Mouse (Mus musculus) hematopoietic stem cell, adult 5-6 weeks (primary cell): ENCODE measurements around the gene Lrrc38. TPM values are rescaled to one million over a fixed set of nuclear protein-coding genes. Genes with fewer than 3 reads are reported as not detected.
"Not testable (repeated sequence)": the region's sequence is repeated elsewhere in the genome, so short reads cannot be mapped to it uniquely, and the experiment has no call there.

Experiments
- ATAC-seq, 2 experiments: fragments of 125-278 bp in 1 of 2; replicated peaks in 1 of 2; 2 replicates each; pipeline ENCODE4 v1.8.0; 2016 to 2017; ENCODE audit warnings: inconsistent platforms in 2 of 2, mild to moderate bottlenecking in 2 of 2, moderate number of reproducible peaks in 2 of 2, low read depth in 1 of 2, moderate TSS enrichment in 1 of 2; ENCODE audit not compliant: low FRiP score in 2 of 2, poor library complexity in 2 of 2, severe bottlenecking in 2 of 2, insufficient read depth in 1 of 2, low TSS enrichment in 1 of 2
- total RNA-seq: library from RNA; stranded (forward); fragments of 172-1452, 232-1000 nt; gene quantifications from 2 replicates; pipeline ENCODE4 v1.2.3, GENCODE M21; 2017

Gene Lrrc38
- total RNA-seq, 1 experiment from 2014 or later, result not detected

DNA sequence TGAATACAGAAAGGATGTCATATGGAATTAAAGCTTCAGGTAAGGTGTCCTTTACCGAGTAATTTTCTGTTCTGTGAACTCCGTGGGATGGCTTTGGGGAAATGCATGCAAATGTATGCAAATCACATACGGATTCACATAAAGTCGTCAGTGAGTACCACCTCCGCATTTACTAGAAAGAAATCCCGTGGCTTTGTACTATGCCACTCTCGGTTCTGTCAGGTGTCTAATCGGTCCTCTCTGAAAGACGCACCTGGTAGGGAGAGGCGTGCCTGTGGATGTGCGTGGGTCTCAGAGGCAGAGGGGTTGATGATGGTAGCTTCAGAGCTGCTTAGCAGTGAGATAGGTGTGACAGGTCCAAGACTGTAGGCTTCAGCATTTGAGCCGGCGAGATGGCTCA is 9.7 kb upstream of the Lrrc38 start:
- no peak for ATAC-seq

DNA sequence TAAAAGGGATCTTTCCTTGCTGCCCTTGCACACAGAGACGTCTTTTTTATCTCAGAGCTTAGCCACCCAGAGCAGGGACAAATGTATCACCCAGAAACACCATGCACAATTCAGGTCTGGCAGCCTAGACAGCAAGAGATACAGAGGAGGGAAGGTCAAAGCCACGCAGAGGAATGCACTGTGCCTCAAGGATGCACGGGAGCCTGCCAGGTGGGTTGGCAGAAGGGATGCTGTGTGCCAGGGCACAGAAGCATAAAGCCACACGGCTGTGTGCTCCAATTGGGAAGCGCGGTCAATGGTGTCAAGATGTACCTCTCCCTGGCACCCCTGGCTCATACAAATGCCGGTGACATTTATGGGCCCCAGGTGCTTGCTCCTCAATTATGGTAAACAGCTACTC is 8.1 kb upstream of the Lrrc38 start:
- ATAC-seq, result no peak

DNA sequence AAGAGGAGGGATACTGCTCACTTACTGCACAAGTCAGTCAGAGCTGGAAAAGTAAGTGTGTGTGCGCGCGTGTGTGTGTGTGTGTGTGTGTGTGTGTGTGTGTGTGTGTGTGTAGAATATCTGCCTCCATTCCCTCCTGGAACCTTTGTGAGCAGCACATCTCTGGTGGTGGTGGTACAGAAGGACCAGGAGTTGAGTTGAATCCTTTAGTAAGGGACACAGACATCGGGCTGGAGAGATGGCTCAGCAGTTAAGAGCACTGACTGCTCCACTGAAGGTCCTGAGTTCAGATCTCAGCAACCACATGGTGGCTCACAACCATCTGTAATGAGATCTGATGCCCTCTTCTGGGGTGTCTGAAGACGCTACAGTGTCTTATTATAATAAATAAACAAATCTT is 4.1 kb upstream of the Lrrc38 start:
- not testable (repeated sequence) for ATAC-seq

DNA sequence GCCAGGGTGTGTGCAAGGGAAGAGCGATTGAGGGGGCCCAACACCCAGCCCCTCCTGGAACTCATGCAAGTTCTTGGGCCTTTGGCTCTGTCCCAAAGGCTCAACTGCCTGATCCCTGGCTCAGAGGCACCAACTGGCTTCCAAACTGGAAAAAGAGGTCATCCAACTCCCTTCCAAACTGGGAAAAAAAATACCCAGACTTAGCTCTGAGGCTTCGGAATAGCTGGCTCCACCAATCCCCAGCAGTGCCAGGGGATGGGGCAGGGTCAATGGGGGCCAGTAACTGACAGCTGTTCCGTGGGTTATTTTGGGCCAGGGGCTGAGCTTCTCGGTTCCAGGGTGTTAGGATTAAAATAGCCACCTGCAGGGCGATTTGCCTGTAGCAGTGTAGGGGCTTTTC is 879 bp upstream of the Lrrc38 start:
- ATAC-seq, result no peak

DNA sequence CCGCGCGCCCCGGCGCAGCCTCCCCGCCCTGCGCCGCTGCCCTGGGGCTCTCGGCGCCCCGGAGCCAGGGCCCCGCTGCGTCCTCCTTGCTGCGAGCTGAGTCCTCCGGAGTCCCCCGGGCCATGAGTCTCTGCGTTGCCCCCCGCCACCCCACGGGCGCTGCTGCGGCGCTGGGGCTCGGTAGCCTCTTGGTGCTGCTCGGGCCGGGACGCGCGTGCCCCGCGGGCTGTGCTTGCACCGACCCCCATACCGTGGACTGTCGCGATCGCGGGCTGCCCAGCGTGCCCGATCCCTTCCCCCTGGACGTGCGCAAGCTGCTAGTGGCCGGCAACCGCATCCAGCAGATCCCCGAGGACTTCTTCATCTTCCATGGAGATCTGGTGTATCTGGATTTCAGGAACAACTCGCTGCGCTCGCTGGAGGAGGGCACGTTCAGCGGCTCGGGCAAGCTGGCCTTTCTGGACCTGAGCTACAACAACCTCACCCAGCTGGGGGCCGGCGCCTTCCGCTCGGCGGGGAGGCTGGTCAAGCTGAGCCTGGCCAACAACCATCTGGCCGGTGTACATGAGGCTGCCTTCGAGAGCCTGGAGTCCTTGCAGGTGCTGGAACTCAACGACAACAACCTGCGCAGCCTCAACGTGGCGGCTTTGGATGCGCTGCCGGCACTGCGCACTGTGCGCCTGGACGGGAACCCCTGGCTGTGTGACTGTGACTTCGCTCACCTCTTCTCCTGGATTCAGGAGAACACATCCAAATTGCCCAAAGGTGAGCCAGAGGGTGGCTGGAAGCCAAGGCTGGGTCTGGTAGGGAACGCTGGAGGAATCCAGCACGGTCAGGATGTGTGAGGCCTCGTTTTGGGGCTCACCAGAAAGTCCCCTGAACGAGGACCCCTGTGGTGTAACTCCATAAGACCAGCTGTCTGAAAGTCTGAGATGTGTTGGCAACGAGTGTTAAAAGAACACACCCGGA is 774 bp downstream of the Lrrc38 start:
- no peak for ATAC-seq

DNA sequence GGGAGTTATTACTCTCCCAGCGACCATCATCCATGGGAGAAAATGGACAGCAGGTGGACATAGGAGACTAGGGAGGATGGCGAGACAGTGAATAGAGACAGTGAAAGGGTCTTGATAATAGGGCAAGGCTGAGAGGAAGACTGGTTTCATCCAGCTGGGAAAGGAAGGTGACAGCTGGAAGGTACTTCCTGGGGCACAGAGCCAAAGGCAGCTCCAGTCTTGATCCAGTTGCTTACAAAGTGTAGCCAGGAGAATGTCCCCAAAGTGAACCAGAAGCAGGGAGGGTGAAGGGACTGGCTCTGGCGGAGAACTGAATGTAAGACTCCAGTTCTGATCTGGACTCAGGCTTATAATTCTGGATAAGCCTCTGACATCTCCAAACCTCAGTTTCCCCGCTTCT is 2.7 kb downstream of the Lrrc38 start:
- ATAC-seq, result no peak

DNA sequence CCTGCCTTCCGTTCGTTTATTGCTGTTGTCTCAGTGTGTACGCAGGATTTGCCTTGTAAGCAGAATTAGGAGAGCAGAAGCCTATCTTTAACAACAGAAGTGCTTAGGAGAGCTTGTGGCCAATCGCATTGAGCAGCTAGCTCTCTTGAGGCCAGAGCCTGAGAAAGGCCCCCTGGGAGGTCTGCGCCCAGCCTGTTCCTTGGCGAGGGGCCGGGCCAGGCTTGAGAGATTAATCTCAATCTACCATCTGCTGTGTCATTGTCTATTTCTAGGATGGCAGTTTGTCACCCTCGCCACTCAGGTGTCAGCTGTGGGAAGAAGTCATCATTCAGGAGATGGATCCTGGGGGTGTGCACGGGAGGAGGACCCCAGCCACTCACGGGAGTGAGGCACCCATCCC is 12.0 kb downstream of the Lrrc38 start:
- no peak; a peak in 1 of 4 replicates for ATAC-seq

DNA sequence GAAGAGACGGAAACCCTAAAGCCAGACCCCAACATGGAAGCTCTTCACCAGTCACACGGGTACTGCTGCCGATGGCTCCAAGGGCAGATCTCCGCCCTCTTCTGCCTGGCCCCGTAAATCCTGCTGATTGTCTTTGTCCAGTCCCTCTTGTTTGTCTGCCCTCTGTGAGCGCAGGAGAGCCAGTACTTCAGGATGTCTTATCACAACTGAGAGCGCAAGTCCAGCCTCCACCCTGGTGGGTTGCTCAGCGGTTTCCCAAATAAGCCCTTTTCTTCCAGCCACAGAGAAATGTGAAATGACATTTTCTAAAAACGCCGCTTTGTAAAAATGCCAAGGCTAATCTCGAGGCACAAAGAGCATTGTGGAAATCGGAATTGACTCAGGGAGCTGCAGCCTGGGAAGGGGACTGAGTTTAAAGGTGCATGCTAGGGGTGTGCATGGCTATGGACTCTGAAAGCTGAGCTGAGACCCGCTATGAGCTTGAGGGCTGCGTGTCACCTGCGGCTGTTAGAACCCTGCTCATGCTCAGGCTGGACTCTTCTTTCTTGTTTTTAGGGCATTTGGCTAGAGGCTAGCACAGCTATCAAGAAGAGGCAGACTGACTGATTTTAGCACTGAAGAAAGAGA is 17.0 kb downstream of the Lrrc38 start:
- no peak for ATAC-seq

DNA sequence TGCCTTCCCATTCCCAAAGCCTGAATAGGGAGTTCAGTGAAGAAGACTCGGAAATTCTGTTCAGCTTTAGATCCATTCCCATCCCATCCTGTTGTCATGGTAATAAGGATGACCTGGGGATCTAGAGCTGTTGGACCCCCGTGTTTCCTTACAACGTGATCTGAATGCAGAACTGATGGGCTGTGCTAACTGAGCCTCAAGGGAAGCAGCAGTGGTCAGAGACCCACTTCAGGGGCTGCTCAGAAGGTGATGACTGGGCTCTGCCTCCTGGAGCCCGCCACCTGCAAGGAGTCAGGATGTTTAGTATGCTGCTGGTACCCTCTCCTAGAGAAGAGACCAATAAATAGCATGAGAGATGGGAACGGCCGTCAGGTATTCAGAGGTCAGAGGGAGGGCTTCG is 29.9 kb downstream of the Lrrc38 start:
- no peak for ATAC-seq

DNA sequence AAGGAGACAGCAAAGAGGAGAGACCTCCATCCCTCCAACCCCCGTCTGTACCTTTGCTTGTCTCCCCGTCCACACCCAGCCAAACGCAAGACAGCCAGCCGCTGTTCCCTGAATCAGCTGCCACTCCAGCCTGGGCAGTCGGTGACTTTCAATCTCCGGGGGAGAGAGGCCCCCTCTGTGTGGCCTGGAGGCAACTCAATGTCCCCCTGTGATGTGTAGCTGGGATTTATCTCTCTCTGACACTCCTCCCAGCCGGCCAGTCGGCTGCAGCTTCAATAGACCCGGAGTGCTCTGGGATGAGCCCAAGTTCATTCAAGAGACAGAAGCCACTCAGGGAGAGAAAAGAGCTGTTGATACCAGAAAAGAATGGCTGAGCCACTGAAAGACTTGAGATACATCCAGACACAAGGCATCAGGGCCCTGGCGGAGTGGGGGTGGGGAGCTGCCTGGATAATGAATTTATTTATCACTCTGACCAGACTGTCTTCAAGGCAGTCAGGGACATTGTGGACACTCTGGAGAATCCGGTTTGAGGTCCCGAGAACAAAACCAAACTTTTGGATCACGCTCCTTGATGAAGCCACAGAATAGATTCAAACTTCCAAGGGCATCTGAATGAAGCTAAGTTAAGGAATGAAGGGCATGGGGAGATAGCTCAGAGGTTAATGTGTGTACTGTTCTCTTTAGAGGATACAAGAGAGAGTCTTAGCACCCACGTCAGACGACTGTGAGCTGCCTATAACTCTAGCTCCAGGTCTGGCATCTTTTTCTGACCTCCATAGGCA is 30.6 kb downstream of the Lrrc38 start:
- 0 out of 4 replicates have a peak, but pooled peaks of 1 of the 2 experiments have one; percentile 6 for ATAC-seq

DNA sequence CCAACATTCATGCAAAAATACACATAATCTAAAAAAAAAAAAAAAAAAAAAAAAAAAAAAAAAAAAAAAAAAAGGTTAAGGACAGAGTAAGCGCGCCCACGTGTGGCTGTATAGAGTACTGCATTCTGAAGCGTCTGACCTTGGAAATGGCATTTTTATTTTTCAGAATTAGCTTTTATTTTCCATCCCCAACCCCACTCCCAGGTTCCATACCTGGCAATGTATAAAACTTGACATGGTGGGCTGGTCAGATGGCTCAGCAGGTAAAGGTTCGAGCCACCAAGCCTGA is 31.1 kb downstream of the Lrrc38 start:
- ATAC-seq, result no peak

DNA sequence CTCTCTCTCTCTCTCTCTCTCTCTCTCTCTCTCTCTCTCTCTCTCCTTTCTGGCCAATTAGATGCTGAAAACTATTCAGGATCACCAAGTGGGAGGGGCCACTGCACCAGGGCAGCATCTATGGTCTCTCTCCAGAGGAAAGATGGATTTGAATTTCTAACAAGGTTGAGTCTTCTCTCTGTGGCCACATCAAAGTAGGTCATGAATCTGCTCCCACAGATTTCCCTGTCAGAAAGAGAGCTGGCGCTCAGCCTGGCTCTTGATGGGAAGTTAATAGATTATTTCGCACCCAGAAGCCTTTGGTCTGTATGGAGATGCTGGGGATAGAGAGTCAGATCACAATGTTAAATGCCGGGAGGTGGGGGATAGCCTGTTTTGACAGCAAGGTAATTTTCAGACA is 32.6 kb downstream of the Lrrc38 start:
- ATAC-seq, result no peak

DNA sequence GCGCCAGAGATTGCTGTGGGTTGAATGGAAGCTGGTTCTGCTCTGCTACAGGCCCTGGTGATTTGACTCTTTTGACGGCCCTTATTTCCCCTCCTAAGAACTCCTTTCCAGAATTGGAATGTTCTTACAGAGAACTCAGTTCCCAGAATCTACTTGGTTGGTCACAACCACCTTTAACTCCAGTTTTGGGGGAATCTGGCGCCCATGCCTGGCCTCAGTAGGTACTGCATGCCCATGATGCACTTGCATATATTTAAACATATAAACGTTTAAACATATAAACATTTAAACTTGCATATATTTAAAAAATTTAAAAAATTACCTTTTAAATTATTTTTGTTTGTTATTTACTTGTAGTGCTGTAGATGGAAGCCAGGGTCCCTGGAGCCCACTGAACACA is 34.1 kb downstream of the Lrrc38 start:
- no peak for ATAC-seq

DNA sequence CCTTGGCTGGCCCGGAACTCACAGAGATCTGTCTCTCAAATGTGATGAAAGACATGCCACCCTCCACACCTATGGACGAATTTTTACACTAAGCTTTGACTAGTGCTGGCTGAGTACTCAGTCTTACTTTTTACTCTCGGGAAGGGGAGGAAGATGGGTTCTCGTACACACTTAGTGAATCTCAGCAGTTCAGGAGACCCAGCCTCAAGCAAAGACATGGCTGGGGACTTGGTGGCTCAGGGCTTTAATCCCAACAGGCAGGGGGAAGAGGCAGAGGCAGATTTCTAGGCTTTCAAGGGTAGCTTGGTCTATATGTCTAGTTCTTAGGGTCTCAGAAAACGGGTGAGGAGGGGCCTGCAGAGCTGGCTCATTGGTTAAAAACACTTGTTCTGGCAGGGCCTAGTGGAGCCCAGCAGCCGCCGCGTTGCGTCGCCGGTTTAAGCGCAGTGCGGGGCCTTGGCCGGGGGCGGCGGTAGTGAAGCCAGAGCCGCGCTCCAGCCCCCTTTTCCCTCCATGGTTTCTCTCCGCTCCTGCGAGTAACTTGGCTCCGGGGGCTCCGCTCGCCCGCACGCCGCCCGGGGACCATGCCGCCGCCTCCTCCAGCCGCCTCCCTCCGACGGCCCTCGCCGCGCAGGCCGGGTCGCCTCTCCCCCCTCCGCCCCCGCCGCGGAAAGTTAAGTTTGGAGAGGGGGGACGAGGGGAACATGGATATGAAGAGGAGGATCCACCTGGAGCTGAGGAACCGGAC is 39.6 kb downstream of the Lrrc38 start:
- peak; percentile 94 to 96 for ATAC-seq

DNA sequence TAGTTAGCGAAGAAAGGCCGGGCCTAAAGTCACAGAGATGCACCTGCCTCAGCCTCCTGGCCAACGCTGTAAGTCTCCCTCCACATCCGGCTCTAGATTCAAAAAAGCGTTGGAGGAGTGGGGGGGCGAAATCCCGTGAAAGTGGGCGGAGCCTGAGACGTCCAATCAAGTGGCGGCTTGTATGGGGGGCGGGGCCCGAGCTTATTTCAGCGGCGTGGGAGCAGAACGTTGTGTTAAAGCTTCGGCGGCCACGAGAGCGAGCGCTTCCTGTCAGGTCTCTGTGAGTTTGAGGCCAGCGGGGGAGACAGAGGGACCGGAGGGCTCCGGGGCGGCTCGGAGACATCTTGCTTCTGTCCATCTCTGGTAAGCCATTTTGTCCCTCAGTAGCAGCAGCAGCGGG is 44.6 kb downstream of the Lrrc38 start, which contains the start of gene Pramel1:
Gene Pramel1, plus strand, starts transcription at position 248 of the 400 bp plus-strand sequence.
- ATAC-seq, result no peak

DNA sequence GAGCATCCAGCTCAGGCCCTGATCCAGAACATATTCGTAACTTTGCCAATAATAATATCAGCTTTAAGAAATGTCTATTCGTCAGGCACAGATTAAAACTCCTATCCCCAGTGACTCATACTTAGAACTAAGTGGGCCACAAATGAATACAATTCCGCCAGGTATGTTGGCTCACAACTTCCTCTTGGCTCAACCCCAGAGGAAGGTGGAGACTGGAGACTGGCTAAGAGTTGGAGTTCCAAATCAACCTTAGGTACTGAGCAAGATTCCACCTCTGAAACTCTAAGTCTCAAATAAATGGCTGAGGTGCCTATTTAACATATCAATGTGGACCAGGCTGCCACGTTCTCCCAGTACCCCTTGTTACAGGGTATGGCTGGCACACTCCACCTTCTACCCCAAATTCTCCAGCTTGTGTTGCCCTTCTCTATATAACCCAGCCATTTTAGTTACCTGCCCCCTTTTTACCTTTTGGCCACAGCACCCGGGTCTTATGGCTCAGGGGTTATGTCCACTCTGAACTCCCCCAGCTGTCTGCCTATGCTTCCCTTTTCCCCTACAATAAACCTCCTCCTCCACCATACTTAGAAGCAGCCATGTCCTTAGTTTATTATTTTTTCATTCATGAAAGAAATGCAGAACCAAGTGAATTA is 62.1 kb downstream of the Lrrc38 start:
- no peak for ATAC-seq
